Mouse (Mus musculus) thymus, adult 18-20 months (tissue): ENCODE measurements at regions not wholly inside any gene's neighbourhood (a gene's known extent, or its start where the extent isn't known, plus 50 kb on each side); places are given as distances from the start of the nearest gene placed in this dataset.

Experiments used
- DNase-seq, 2 experiments: peaks; one replicate each; pipeline ENCODE4 v3.0.0; 2022; ENCODE audit warnings: mixed read lengths in 2 of 2

DNA sequence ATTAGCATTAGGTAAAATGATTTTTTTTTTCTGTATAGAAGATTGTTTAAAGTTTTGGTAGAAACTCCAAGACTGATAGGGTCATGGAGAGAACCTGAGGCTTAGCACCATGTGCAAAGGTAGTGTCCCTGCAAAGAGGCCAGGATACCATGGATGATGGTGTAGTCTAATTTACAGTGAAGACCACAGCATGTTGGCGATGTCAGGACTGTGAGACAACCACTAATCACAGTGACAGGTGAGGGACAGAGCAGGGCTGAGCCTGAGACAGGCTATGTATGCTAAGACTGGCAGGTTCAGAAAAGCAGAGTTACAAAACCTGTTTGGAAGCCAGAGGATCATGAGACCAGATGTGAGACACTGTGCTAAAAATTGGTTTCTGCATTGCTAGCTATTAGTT is 752.7 kb upstream of the Sel1l start:
- DNase-seq, result no peak

DNA sequence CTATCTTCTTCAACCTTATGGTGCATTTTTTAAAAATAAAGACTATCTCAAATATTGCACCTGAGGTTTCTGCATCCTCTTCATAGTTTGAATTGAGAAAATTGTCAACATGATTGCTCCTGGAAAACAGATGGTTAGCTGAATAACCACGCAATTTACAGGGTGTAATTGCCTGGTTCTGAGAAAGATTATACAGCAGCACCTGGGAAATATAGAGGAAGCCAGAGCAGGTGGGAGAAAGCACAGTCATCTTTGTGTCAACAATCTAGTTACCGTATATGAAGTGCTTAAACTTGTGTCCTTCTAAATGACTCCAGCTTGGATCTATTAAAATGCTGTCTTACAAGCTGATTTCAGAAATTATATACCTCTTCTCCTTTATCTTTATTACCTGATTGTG is 740.8 kb upstream of the Sel1l start:
- DNase-seq, result no peak

DNA sequence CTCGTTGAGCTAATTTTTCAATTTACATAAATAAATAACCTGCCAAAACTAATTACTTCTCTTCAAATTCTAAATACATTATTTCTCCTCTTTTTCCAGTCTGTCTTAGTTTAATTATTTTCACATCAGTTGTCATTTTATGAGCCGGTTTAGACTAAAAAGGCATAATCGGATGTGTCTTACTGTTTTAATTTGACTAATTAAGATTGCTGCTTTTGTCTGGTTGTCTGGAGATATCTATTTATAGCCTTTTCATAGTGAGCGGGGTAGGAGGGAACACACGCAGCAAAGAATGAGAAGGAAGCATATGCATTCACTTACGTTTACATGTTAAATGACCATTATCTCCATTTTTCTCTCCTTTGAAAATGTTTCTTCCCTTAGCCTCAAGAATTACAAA is 740.3 kb upstream of the Sel1l start:
- no peak for DNase-seq

DNA sequence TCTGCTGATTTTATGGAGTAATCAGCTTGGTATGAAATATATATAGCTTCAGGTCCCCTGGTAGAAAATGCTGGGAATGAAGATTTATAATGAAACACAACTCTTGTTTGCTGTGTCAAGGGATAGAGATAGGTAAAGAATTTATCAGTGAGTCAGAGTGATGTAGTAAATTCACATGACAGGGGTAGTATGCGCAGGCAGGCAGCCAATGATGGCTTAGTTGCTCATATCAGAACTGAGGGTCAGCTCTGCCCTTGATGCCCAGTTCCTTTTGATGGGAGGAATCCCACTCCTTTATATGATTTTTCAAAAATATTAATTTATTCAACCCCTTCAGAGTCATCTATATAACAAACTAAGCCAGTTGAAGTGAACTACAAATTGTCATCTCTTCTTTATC is 729.6 kb upstream of the Sel1l start:
- DNase-seq, result no peak
